Mouse (Mus musculus): ENCODE results near the gene Ube2z.

Gene Ube2z

DNA sequence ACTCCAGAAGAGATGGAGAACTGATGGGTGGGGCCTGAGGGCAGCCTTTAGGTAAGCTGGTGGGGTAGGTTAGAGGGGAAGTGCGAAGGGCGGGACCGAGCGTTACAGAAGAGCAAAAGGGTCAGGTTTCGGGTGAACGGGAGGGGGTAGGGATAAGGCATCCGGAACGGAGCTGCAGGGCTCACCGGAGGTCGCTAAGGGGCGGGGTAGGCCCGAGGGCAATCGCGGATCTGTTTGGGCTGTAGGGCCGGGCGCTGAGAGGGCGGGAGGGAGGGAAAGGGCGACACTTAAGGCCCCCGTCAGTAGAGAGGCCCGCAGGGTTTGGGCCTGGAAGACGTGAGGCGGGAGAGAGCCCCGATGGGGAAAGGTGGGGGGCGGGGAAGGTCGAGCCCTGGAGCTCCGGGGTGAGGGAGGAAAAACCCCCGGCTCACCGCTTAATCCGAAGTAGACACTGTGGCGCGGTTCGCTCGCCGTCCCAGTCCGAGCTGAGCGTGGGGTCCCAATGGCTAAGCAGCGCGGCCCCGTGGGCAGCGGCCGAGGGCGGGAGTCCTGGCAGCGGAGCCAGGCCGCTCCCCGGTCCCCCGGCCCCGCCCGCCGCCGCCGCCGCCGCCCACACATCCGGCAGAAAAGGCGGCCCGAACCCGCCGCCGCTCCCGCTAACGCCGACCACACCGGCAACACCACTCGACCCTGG is 520 bp downstream of the Ube2z start:
- no peak for DNase-seq (ENCODE audit: low spot score in 2 of 2)

DNA sequence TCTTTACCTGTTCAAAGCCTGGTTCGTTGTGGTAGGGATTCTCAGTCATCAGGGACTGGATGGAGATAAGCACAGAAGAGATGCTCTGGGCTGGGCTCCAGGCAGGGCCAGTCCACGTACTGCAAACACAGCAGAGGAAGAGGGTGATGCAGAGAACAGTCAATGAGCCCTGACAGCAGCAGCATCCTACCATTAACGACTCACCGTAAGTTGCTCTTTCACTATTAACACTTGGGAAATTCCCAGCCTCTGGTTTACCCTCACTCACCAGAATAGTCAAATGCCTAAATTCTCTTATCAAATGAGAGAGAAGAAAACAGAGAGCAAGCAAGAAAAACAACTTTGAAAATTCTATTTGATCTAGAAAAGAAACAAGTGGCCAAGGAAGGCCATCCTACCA is 6.9 kb downstream of the Ube2z start:
- DNase-seq (ENCODE audit: low spot score in 2 of 2), result no peak

DNA sequence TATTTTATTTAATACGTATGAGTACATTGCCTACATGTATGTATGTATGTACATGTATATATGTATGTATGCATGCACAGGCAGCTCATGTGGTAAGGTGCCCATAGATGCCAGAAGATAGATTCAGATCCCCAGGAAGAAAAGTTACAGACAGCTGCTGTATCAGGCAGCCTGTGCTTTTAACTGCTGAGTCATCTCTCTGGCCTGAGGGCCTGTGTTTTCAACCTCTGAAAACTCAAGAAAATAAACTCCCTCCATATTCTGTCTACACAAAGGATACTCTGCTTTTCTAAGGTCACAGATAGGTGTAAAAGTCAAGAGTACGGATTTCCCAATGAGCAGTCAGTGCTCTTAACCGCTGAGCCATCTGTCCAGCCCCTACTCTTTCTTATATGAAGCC is 14.3 kb downstream of the Ube2z start:
- no peak for DNase-seq (ENCODE audit: low spot score in 2 of 2)

DNA sequence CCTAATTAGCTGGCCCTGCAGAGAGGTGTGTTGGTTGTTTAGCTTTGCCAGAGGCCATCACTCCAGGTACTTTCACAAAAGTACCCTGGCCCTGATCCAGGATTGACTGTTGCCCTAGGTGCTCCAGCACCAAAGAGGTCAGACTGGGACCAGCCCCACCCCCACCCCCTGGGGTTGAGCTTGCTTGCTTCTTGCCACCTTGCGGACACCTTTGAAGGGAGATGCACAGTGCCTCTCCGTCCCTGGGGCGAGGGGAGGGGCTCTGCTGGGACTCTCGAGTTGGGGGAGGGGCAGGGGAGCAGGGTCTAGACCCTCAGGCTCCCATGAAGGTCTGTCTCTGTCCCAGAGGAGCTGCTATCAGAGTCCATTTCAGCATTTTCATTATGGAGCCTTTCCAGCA is 15.2 kb downstream of the Ube2z start:
- no peak for DNase-seq (ENCODE audit: low spot score in 2 of 2)

DNA sequence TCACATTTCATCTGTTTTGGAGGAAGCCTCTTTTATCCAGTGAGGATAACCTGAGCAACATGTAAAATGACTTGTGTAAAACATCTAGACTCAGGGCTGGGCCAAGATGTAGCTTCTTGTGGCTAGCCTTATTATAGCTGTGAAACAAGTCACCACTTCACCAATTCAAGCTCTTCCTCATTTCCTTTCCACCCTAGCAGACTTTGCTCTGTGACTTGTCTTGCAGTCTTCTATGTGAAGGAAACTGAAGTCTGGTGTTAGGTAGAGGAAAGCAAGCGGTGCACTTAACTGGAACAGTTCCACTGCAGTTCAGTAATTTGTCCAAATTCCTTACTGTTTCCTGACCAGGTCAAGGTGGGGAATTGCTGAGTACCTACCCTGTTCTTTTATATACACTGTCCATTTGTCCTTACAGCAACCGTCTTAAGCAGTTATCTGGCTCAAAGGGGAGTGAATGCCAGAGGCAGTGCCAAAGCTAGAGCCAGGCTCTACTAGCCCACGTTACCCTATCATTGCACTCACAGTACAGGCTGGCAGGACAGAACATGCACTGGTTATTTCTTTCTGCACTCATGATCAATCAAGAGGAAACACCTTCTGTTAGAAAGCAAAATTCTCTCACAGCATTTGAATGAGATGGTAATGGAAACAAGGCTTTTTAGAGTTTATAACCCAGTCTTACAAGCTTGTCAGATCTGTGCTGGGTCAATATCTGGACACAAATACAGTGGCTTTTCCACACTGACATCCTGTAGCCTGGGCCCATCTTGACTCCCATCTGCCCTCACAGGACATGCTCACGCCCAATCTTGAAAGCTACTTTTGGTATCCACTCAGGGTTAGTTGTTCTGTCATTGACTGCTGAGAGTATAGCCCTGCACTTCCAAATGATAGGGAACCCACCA is 17.5 kb downstream of the Ube2z start:
- DNase-seq (ENCODE audit: low spot score in 2 of 2), result no peak

DNA sequence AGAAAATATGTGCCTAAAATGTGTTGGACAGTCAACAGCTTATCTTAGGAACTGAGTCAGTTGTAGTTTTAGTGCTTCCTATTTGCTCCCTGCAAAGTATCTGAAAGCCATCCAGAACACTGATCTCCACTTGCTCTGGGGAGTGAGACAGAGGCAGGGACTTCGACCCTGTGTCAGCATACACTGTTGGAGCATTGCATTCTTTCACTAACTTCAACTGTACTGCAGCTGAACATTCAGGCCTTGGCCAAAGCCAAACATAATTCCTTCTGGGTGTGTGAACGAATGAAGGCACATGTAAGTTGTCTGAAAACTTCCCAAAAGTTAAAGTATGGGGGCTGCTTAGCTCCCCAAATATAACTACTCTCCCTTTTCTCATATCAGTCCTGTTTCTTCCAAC is 18.4 kb downstream of the Ube2z start:
- DNase-seq (ENCODE audit: low spot score in 2 of 2), result no peak

DNA sequence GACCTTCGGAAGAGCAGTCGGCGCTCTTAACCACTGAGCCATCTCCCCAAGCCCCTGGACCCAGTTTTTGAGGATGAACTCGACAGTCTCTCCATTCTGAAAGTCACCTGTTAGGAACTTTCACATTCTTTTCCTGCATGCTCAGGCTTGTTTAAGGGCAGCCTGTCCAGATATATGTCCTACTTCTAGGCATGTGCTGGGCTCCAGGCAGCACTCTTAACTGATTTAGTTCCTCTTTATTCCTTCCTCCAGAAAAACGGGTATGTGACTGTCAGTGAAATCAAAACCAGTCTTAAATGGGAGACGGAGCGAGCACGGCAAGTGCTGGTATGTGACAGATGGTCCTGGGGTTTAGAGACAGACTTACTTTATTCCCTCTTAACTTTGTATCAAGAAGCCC is 19.2 kb downstream of the Ube2z start:
- DNase-seq (ENCODE audit: low spot score in 2 of 2), result no peak

DNA sequence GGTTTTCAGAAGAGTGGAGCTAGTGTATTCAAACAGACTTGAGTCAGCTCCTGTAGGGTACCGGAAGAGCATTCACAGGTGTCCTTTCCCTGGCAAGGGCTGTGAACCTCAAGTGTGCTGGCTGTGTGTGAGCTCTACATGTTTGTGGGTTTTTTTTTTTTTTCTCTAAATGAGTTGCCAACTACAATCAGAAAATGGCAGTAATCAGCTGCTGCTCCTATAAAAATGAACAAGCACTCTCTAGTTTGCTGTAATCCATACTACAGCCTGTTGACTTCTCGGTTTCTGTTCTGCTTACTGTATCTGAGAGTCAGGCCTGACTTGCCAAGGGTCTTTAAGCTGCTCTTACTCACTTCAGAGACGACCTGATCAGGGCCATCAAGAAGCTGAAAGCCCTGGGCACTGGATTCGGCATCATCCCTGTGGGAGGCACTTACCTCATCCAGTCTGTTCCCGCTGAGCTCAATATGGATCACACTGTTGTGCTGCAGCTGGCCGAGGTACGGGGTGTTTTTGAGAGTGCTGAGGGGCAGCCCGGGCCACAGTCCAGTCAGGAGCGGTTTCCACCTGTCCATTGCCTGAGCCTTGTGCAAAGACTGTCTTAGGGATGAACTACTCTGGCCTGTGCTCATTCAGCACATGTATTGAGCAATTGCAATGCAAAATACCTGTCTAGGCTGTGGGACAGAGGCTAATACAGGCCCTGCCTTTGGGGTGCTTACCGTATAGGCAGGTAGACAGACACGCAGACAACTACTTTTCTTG is 20.2 kb downstream of the Ube2z start:
- DNase-seq (ENCODE audit: low spot score in 2 of 2), result no peak

DNA sequence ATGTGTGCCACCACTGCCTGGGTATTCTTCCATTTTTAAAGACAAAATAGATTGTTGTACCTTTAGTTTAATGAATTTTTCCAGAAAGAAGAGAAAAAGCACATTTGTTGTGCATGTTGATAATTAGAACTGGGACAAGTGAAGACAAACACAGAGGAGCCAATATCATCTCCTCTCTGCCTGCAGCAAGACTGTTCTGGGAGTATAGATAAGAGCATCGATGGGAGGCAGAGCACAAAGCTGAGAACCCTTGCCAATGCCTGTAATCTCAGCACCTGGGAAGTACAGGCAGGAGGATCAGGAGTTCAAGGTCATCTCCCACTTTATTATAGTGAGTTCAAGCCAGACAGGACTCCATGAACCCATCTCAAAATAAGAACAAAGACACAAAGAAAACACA is 26.6 kb downstream of the Ube2z start:
- no peak for DNase-seq (ENCODE audit: low spot score in 2 of 2)

DNA sequence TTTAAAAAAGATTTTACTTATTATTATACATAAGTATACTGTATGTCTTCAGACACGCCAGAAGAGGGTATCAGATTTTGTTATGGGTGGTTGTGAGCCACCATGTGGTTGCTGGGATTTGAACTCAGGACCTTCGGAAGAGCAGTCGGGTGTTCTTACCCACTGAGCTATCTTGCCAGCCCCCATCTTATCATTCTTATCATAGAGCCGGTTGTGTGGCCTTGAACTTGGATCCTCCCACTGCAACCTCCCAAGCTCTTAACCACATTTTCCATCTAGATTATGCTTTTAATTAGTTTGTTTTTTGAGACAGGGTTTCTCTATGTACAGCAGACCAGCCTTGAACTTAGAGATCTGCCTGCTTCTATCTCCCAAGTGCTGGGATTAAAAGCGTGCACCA is 27.7 kb downstream of the Ube2z start:
- DNase-seq (ENCODE audit: low spot score in 2 of 2), result no peak

DNA sequence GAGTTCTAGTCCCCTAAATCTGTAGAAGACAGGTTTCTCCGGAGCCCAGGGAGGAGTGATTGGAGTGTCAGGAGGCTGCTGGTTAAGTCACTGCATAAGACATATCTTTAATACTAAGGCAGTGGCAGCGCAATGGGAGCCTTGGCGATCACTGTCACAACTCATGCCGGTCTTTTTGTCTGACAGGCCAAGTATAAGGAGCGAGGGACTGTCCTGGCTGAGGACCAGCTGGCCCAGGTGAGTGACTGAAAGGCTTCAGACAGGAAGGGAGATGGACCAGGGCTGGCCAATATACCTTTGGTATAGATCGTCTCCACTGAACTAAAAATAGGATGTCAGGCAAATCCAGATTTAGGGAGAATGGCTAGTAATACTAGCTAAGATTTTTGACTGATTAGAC is 30.1 kb downstream of the Ube2z start:
- DNase-seq (ENCODE audit: low spot score in 2 of 2), result no peak

DNA sequence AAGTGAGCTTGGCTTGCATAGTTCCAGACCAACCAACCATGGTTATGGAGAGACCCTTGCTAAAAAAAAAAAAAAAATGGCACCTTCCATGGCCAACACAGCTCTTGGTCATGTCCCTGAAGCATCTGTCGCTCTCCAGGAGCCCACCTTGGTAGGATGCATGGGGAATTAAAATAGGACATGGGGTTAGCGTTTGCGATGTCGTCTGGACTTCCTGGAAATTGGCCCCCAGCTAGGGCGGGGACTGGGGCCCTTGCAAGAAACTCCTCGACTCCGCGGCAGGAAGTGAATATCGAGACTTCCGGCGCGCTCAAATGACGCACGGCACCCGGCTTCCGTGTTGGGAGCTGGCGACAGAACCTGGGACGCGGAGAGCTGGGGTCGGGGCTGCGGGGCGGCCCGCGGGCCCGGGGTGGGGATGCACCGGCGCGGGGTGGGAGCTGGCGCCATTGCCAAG is 30.6 kb downstream of the Ube2z start, which contains the start of gene Snf8:
Snf8 (plus strand) TSS at position 290 of the 457 bp plus-strand sequence.
- peak; percentile 87 to 94 for DNase-seq (ENCODE audit: low spot score in 2 of 2)

DNA sequence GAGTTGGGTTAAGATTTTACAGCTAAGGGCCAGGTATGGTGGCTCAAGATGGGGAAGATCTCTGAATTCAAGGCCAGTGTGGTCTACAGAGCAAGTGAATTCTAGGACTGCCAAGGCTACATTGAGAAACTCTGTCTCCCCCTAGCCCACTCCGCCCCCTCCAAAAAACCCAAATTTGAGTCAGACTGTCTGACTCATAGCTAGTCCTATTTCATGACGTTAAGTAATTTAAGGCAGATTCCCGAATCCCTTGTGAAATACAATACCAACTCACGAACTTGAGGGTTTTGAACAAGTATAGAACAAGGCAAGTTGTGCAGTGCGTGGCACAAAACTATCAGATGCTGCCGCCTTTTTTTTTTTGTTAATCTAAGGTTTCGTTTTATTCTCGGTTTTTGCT is 31.1 kb downstream of the Ube2z start:
- no peak for DNase-seq (ENCODE audit: low spot score in 2 of 2)

DNA sequence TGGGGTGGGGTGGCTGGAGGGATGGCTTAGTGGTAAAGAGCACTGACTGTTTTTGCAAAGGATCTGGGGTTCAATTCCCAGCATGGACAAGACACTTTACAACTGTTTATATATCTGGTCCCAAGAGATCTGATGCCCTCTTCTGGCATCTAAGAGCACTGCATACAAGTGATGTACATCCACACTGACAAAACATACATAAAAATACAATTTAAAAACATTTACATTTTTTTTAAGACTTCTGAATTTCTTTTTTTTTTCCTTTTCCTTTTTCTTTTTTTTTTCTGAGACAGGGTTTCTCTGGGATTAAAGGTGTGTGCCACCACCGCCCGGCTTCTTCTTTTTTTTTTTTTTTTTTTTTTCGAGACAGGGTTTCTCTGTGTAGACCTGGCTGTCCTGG is 31.9 kb downstream of the Ube2z start:
- DNase-seq (ENCODE audit: low spot score in 2 of 2), result no peak

DNA sequence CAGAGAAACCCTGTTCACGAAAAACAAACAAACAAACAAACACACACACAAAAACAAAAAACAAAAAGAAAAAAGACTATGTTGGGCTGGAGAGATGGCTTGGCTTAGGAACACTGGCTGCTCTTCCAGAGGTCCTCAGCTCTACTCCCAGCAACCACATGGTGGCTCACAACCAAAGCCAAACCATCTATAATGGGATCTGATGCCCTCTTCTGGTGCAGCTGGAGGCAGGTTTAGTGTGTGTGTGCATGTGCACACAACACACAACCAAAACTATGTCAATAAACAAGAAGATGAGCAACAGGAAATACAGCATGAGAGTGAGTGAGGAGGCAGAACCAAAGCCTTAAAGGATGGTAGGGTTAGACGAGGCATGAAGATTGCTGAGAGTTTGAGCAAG is 33.5 kb downstream of the Ube2z start:
- DNase-seq (ENCODE audit: low spot score in 2 of 2), result no peak

DNA sequence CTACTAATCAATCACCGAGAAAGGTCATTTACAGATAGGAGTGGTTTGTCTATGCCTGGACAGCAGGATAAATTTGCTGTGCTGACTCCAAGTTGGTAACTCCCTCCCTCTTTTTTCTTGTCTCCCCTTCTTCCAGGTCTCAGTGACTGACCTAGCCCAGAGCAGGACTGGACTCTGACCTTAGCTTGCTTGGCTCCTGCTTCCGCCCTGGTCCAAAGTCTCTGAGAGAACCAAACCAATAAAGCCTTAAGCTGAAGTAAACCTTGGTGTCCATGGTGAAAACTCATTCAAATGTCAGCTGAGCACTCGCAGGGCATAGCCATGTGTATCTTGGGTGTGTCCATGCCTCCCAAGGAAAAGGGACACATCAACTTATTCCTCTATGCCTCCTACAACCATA is 34.6 kb downstream of the Ube2z start:
- no peak for DNase-seq (ENCODE audit: low spot score in 2 of 2)

DNA sequence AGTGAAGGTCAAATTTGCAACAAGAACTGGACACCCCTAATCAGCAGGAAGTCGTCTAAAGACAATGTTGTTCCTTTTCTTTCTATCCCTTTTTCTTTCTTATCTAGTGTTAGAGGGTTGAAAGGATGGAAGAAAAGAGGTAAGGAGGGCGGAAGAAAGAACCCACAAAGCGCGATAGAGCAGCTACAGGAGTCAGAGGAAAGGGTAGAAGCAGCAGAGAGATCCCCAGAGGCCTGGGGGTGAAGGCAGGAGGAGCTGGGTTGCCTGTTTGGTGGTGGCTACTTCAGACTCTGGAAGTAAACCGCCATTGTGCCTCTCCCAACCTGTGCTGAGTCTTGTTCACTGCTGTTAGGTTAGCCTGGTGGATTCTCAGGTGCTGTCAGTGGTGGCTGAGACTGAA is 37.1 kb downstream of the Ube2z start:
- no peak for DNase-seq (ENCODE audit: low spot score in 2 of 2)

DNA sequence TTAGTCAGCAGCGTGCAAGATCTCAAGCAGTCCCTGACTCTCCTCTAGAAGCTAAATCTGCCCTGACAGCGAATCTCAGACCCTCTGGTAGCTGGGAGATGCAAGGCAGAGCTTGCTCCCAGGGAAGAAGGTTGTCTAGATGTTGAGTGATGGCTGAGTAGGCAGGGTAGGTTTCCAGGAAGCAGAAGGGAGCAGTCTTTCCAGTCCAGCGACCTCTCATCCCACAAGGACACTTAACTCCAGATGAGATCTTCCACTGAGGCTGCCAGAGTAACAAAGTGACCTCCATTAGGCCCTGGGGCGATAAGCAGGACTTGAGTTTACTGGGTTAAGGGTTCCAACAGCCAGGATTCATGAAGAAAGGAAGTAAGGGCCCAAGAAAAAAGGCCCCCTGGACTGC is 44.6 kb downstream of the Ube2z start:
- DNase-seq (ENCODE audit: low spot score in 2 of 2), result no peak

DNA sequence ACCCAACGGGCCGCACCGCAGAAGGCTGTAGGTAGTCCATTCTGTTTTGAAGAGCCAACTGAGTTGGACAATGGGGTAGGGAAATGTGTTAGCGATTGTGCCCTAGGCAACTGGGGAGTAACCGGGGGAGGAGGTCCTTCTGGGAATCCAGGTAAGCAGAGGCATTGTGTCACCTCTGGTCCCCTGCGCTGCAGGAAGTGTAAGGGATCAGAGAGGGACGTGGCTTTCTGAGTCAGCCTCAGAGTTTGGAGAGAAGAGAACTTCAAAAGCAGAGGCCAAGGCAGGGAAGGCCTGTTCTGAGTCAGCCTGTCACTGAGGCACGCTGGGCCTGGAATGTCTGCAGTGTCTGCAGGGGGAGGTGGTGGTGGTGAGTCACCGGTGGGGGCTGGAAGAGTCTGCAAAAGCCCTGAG is 47.2 kb downstream of the Ube2z start:
- DNase-seq (ENCODE audit: low spot score in 2 of 2), result no peak

DNA sequence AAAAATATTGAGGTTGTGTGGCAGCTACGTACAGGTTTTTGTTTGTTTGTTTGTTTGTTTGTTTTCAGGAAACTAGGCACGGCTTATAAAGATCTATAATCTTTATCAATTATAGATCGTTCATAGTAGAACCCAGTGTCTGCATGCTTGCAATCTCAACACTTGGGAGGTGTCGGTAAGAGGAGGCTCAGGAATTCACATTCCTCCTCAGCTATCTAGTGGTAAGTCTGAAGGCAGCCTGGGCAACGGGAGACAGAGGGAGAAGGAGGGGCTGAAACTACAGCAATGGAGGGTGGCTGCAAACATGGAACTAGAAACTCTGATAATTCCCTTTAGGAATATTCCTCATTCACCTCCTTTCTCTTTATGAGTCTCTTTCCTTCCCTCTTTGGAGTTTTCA is 49.8 kb downstream of the Ube2z start:
- no peak for DNase-seq (ENCODE audit: low spot score in 2 of 2)

DNA sequence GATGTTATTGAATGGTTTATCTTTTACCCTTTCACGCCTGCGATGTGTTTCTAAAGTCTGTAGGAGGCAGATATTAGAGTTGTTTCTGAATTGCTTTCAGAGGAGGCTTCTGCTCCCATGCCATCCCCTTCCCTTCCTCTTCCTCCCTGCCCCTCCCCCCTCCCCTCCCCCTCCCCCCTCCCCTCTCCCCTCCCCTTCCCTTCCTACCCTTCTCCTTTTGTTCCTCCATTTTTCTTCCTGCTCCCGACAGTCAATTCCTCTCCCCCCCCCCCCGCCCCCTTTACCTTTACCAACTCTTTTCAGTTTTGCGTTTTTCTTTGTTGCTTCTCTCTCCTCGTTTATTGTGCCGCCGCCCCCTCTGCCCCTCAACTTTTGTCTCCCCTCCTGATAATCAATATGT is 53.2 kb downstream of the Ube2z start:
- DNase-seq (ENCODE audit: low spot score in 2 of 2), result no peak

DNA sequence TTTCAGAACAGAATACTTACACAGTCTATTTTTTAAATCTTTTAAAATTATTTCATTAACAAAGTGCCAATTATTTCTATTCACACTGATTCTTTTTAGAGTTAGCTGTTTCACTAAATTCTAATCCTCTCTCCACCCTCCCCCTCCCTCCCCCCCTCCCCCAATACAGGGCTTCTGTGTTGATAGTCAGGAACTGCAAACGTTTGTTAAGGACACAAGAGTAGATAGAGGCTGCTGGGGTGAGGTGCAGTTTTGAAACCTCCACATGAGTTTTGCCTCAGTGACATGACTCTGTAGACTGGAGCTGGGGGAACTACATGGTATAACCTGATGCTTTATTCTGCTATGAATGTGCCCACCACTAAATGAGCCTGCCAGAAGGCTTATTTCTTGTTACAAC is 56.4 kb downstream of the Ube2z start:
- no peak for DNase-seq (ENCODE audit: low spot score in 2 of 2)

All from frontal cortex, postnatal 10 days (tissue).